Mouse (Mus musculus) left cerebral cortex, postnatal 14 days (tissue): ENCODE results near the gene Rsbn1l. TPM values are rescaled to one million over a fixed set of nuclear protein-coding genes. Genes with fewer than 3 reads are reported as not detected.

Experiments
- DNase-seq, 2 experiments: peaks; one replicate each; pipeline ENCODE4 v3.0.0; 2021 to 2022; ENCODE audit warnings: low spot score in 2 of 2, mixed read lengths in 1 of 2
- intact Hi-C: fragments of 180-260 bp; cut with DNase I; formaldehyde crosslinking; loops from one replicate; pipeline ENCODE4 v1.15.1; 2025
- total RNA-seq, 2 experiments: library from RNA; stranded (reverse); gene quantifications; 2 replicates each; pipeline ENCODE4 v1.2.3; 2021

The Rsbn1l gene
- total RNA-seq, 2 experiments from 2014 or later, result 13.7 to 14.7 TPM

DNA sequence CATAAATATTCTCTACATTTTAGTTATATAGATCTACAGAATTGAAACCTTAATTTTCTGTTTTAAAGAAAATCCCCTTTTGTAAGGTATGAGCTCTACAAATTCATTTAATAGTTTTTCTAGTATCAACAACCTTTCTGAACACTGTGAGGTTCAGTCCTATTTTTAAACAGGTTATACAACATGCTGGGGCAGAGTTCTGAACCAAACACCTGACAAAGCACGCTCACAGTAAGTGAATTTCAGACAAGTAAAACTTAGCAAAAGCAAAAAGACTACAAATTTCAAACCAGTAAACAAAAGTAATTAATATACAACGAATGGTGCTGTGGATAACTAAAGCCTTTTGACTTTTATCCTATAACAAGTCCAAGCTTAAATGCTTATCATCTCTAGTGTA, 97.8 kb downstream of the Rsbn1l start:
- intact Hi-C loops, result no loop called here
- DNase-seq, result no peak

DNA sequence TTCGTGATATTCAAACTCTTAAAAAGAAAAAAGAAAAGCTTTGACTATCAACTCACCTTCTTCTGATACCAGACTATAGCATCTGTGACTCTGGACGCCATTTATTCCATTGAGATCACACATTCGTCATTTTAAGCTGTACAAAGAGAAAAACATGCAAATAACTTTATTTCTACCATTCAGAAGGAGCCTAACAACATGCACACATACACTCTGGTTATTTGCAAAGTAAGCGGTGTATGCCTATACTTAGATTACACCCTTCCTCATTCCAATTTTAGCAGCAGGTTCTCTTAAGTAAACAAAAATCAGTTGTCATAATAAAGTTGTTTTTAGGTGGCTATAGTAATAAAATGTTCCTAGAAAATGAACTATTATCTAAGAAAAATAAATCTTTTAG, 101.1 kb downstream of the Rsbn1l start:
- intact Hi-C loops, result no loop called here
- DNase-seq, result no peak

DNA sequence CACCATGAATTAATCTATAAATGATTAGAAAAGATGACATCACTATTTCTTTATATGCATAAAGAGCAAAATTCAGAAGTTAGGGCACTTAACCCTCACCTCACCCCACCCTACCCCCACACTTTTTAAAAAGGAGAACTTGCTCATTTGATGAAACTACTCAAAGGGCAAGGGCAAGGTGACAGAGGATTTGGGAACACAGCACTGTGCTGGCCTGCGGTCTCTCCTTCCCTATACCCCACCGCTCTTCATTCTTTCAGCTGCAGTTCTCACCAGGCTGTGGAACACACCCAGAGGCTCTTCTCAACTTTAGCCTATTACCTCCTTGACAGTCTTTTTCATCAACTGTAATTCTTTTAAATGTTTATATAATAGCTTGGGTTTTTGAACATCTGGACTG, 109.2 kb downstream of the Rsbn1l start:
- DNase-seq, result no peak
- intact Hi-C loops, result no loop called here

DNA sequence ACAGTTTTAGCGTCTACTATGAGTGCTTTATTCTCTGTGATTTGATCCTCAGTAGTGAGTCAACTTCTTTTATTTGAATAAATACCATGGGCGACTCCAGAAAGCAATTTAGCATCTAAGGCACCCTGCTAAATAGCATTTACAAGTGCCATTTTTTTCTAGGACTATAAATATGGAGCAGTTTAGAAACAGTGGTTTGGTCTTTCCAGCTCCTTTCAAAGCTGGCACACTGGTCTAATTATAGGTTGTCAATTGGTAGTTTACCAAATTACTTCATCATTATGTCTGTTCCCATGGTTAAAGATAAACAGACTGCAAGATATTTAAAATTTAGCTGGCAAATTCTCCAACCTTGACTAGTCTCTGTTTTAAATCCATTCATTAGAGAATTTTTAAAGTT, 112.4 kb downstream of the Rsbn1l start:
- peak in 1 of 2 experiments; percentile 23 for DNase-seq
- intact Hi-C loops, result no loop called here

DNA sequence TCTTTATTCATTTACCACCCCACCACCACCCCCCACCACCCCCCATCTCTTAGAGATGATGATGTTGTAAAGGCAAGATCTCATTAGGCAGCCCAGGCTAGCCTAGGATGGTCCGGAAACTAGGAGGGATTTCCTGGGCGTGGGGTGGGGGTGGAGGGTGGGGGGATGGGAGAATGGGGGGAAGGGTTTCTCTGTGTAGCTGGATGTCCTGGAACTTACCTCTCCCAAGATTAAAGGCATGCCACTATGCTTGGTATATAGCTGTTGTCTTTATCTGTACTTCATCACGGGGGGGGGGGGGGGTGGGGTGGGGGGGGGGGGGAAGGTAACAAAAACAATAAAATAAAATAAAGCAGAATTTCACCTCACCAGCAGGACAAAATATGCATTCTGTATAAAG, 112.8 kb downstream of the Rsbn1l start:
- DNase-seq, result no peak
- intact Hi-C loops, result no loop called here

Other genes with a start within 250 kb of the Rsbn1l start
- gene Phtf2, start 74.3 kb downstream of the Rsbn1l start, total RNA-seq, result 10 to 100 TPM; 23.2 to 24.9 TPM
- gene Tmem60, start 74.2 kb downstream of the Rsbn1l start, total RNA-seq, result 10 to 100 TPM; 22.0 to 23.3 TPM
- gene Ptpn12, start 99.5 kb upstream of the Rsbn1l start, total RNA-seq, result 10 to 100 TPM; 33.5 to 35.2 TPM
- 1 to 10 TPM; 3.5 to 4.7 TPM for gene Gsap, start 229.9 kb upstream of the Rsbn1l start, total RNA-seq